Mouse (Mus musculus): ENCODE measurements around the gene Hist2h2bb. TPM values are rescaled to one million over a fixed set of nuclear protein-coding genes. Genes with fewer than 3 reads are reported as not detected.

Gene Hist2h2bb
- polyA plus RNA-seq, 1 experiment: 1.4 TPM

- no peaks in the 10 kb centered on the region for H3K36me3 ChIP-seq (ENCODE audit: control insufficient read depth, insufficient read depth, low read length)
These were observed 20.6 kb upstream of the Hist2h2bb start for GRCm38 (mm10) chr3:96249034-96249345.

DNA sequence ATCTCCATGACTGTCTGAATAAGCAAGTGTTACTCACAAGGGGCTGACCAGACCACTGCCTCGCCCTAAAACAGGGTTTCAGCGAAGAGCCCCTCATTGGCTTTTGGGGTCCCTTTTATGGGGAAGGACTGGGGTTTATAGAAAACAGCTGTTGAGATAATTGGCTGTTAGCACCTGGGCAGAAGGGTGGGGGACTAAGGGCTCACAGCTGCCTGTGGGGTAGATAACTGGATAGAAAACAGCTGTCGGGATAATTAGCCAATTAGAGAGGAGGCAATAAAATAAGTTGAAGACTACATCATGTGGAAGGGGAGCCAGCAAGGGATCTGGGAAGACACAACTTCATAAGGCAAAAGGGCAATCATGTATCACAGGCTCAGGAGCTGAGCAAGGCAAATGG is 18.7 kb upstream of the Hist2h2bb start:
- TF ChIP-seq POLR2A (IDR thresholded peaks at IDR 0.05; ENCODE audit: control insufficient read depth, low read depth, low read length): no peak
- TF ChIP-seq CTCF (IDR thresholded peaks at IDR 0.05; ENCODE audit: control insufficient read depth, insufficient read depth, insufficient replicate concordance, low read depth, low read length): no peak
- no peaks in the 10 kb centered on the region; the same call in 1 of the 2 replicates for H3K4me1 ChIP-seq (ENCODE audit: control insufficient read depth, insufficient read depth, low read length)
- no peaks in the 10 kb centered on the region for H3K27me3 ChIP-seq (ENCODE audit: control insufficient read depth, insufficient read depth, low read length)
- no peak overlapping the region for H3K27ac ChIP-seq (ENCODE audit: control insufficient read depth, insufficient read depth, low read depth, low read length)
- H3K4me3 ChIP-seq (ENCODE audit: control insufficient read depth, low read depth, low read length): no peak overlapping the region
- H3K36me3 ChIP-seq (ENCODE audit: control insufficient read depth, insufficient read depth, low read length): no peaks in the 10 kb centered on the region

More at GRCm38 (mm10) chr3:96249034-96249345, 20.6 kb upstream of the Hist2h2bb start:
- H3K4me1 ChIP-seq (ENCODE audit: control insufficient read depth, insufficient read depth, low read length): no peaks in the 10 kb centered on the region; the same call in 1 of the 2 replicates
- TF ChIP-seq POLR2A (IDR thresholded peaks at IDR 0.05; ENCODE audit: control insufficient read depth, low read depth, low read length) (no peak), CTCF (IDR thresholded peaks at IDR 0.05; ENCODE audit: control insufficient read depth, insufficient read depth, insufficient replicate concordance, low read depth, low read length) (no peak)
- no peaks in the 10 kb centered on the region for H3K27me3 ChIP-seq (ENCODE audit: control insufficient read depth, insufficient read depth, low read length)
- H3K27ac ChIP-seq (ENCODE audit: control insufficient read depth, insufficient read depth, low read depth, low read length): no peak overlapping the region
- no peak overlapping the region for H3K4me3 ChIP-seq (ENCODE audit: control insufficient read depth, low read depth, low read length)

GRCm38 (mm10) chr3:96251787-96252186 is 17.8 kb upstream of the Hist2h2bb start:
- H3K4me1 ChIP-seq (ENCODE audit: control insufficient read depth, insufficient read depth, low read length): no peaks in the 10 kb centered on the region; the same call in 1 of the 2 replicates
- no peaks in the 10 kb centered on the region for H3K36me3 ChIP-seq (ENCODE audit: control insufficient read depth, insufficient read depth, low read length)
- H3K27ac ChIP-seq (ENCODE audit: control insufficient read depth, insufficient read depth, low read depth, low read length): no peak overlapping the region
- no peak for TF ChIP-seq POLR2A (IDR thresholded peaks at IDR 0.05; ENCODE audit: control insufficient read depth, low read depth, low read length)
- no peak for TF ChIP-seq CTCF (IDR thresholded peaks at IDR 0.05; ENCODE audit: control insufficient read depth, insufficient read depth, insufficient replicate concordance, low read depth, low read length)
- no peaks in the 10 kb centered on the region for H3K27me3 ChIP-seq (ENCODE audit: control insufficient read depth, insufficient read depth, low read length)
- no peak overlapping the region for H3K4me3 ChIP-seq (ENCODE audit: control insufficient read depth, low read depth, low read length)

GRCm38 (mm10) chr3:96254683-96255355 is 14.7 kb upstream of the Hist2h2bb start:
- no peaks in the 10 kb centered on the region for H3K27me3 ChIP-seq (ENCODE audit: control insufficient read depth, insufficient read depth, low read length)
- no peaks in the 10 kb centered on the region for H3K4me1 ChIP-seq (ENCODE audit: control insufficient read depth, insufficient read depth, low read length)
- H3K27ac ChIP-seq (ENCODE audit: control insufficient read depth, insufficient read depth, low read depth, low read length): no peak overlapping the region
- no peaks in the 10 kb centered on the region for H3K36me3 ChIP-seq (ENCODE audit: control insufficient read depth, insufficient read depth, low read length)
- no peak overlapping the region for H3K4me3 ChIP-seq (ENCODE audit: control insufficient read depth, low read depth, low read length)
- TF ChIP-seq POLR2A (IDR thresholded peaks at IDR 0.05; ENCODE audit: control insufficient read depth, low read depth, low read length) (no peak), CTCF (IDR thresholded peaks at IDR 0.05; ENCODE audit: control insufficient read depth, insufficient read depth, insufficient replicate concordance, low read depth, low read length) (no peak)

DNA sequence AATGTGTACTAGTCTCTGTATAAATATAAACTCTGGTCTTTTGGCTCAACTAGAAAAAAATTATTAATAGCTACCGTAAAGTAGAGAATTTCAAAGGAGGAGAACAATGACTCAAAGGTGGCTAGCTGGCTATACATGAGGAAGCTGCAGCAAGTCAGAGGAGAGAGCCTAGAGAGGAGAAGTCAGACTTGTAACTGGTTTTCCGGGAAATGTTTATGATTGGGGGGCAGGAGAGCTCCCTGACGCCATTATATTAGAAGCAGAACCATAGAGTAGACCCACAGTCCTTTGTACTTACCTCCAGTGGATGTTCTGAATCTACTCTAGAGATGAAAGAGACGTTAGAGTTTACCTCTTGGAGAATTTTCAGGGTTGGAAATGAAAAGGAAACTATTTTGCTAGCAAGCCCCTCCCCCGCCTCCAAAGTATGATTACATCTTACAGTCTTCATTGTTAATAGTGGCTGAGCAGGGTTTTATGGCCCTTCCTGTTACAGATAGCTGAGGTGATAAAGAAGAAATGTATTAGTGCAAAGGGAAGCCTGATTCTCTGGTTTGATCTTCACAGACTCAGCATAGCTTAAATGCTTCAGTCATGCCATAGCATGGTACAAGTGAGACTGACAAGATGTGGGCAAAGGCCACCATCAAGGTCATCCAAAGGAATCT is 13.5 kb upstream of the Hist2h2bb start:
- Histone ChIP-seq H3K36me3 (ENCODE audit: control insufficient read depth, insufficient read depth, low read length) (no peaks in the 10 kb centered on the region), H3K4me1 (ENCODE audit: control insufficient read depth, insufficient read depth, low read length) (no peaks in the 10 kb centered on the region), H3K4me3 (ENCODE audit: control insufficient read depth, low read depth, low read length) (no peak overlapping the region), H3K27me3 (ENCODE audit: control insufficient read depth, insufficient read depth, low read length) (no peaks in the 10 kb centered on the region), H3K27ac (ENCODE audit: control insufficient read depth, insufficient read depth, low read depth, low read length) (no peak overlapping the region)
- no peak for TF ChIP-seq CTCF (IDR thresholded peaks at IDR 0.05; ENCODE audit: control insufficient read depth, insufficient read depth, insufficient replicate concordance, low read depth, low read length)
- TF ChIP-seq POLR2A (IDR thresholded peaks at IDR 0.05; ENCODE audit: control insufficient read depth, low read depth, low read length): no peak

DNA sequence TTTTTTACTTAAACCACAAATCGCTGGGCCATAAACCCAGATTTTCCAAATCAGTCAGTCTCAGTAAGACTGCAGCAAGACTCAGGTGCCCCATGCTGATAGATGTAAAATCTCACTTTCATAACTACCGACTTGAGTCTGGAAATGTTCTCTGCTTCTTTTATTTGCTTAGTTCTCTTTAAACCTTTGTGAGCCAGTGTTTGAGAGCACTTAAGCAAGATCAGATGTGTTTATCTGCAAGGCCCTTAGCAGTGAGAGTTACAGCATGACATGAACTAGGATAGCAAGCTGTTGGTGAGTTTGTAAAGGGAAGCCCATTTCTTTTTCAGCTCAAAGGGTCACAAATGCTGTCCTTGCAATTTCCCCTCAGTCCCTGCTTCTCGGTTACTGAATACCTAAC is 12.4 kb upstream of the Hist2h2bb start:
- H3K27ac ChIP-seq (ENCODE audit: control insufficient read depth, insufficient read depth, low read depth, low read length): no peak overlapping the region
- no peak overlapping the region for H3K4me3 ChIP-seq (ENCODE audit: control insufficient read depth, low read depth, low read length)
- no peak for TF ChIP-seq CTCF (IDR thresholded peaks at IDR 0.05; ENCODE audit: control insufficient read depth, insufficient read depth, insufficient replicate concordance, low read depth, low read length)
- TF ChIP-seq POLR2A (IDR thresholded peaks at IDR 0.05; ENCODE audit: control insufficient read depth, low read depth, low read length): no peak
- no peaks in the 10 kb centered on the region for H3K36me3 ChIP-seq (ENCODE audit: control insufficient read depth, insufficient read depth, low read length)
- H3K27me3 ChIP-seq (ENCODE audit: control insufficient read depth, insufficient read depth, low read length): no peaks in the 10 kb centered on the region
- peaks cover 2% of the 10 kb centered on the region; the same call in 1 of the 2 replicates for H3K4me1 ChIP-seq (ENCODE audit: control insufficient read depth, insufficient read depth, low read length)

GRCm38 (mm10) chr3:96260220-96260619 is 9.3 kb upstream of the Hist2h2bb start:
- no peak overlapping the region for H3K4me3 ChIP-seq (ENCODE audit: control insufficient read depth, low read depth, low read length)
- peaks cover 3% of the 10 kb centered on the region for H3K4me1 ChIP-seq (ENCODE audit: control insufficient read depth, insufficient read depth, low read length)
- TF ChIP-seq CTCF (IDR thresholded peaks at IDR 0.05; ENCODE audit: control insufficient read depth, insufficient read depth, insufficient replicate concordance, low read depth, low read length) (no peak), POLR2A (IDR thresholded peaks at IDR 0.05; ENCODE audit: control insufficient read depth, low read depth, low read length) (no peak)
- no peaks in the 10 kb centered on the region for H3K36me3 ChIP-seq (ENCODE audit: control insufficient read depth, insufficient read depth, low read length)
- no peak overlapping the region for H3K27ac ChIP-seq (ENCODE audit: control insufficient read depth, insufficient read depth, low read depth, low read length)
- H3K27me3 ChIP-seq (ENCODE audit: control insufficient read depth, insufficient read depth, low read length): no peaks in the 10 kb centered on the region; the same call in 1 of the 2 replicates

Data from testis, adult 2 months (tissue).